In the genomic region with DNA sequence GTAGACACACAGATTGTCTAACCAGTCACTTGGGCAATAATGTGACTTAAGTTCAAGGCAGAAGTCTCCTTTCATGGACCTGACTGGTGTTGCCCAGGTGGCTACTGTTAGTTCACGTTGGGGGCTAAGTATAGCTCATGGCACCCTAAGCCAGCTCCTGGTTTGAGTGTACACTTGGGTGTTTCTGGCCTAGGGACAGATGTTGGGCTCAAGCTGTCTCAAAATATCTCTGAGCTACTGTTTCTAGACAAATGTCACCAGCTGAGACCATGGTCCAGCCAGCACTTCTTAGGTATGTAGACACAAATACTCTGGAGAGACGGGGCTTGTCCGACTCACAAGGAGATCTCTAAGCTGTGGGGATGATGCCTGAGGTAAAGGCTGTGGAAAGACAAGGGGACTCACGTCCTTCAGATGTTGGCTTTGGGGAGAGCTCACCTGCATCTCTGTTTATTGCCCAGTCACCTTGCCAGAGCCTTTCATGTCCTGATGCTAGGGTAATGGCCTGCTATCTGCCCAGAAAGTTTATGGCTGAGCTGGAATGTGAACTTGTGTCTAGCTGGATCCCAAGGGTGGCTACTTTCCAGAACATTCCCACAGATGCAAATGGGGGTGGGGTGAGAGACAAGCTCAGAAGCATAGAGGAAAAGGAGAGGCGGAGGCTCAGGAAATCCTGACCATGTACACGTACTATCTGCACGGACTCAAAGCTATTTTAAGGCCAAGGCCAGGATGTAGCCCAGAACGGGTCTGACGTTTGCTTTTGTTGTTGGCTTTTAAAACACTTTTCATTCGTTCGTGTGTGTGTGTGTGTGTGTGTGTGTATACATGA, we compare ENCODE assay signal across 9 mouse cellular contexts. TPM values are rescaled to one million over a fixed set of nuclear protein-coding genes. Genes with fewer than 3 reads are reported as not detected.
DNase-seq lines count a peak whose midpoint lies in the region; ATAC-seq and TF ChIP-seq lines count a peak whose summit lies in the region.
"Had no signal": no experiment of that assay in that cellular context is flagged by ENCODE, and none has a peak within 500 bp of the region (broad histone marks: within the 10 kb centered on the region; RNA-seq: fewer than 3 reads in every experiment).

No protein-coding gene starts in this region.

- peak overlapping the region; percentile 57 for H3K4me3 ChIP-seq in megakaryocyte, embryonic 14.5 days (replicated peaks)
- H3K4me3 ChIP-seq in lung, postnatal 0 days (ENCODE audit: low read depth, low read length) = no peak overlapping the region

- H3K27ac ChIP-seq in lung, postnatal 0 days (ENCODE audit: low read length) = peak overlapping the region; percentile 81

- H3K9me3 ChIP-seq in megakaryocyte, embryonic 14.5 days = no peaks in the 10 kb centered on the region
- no peaks in the 10 kb centered on the region for H3K9me3 ChIP-seq in lung, postnatal 0 days (ENCODE audit: low read length)

- H3K9ac ChIP-seq in lung, postnatal 0 days (replicated peaks; ENCODE audit: low read depth) = no peak overlapping the region

- no peak for TF ChIP-seq CTCF in lung, postnatal 0 days (IDR thresholded peaks at IDR 0.05)

- H3K27me3 ChIP-seq in megakaryocyte, embryonic 14.5 days (replicated peaks) = no peaks in the 10 kb centered on the region
- no peaks in the 10 kb centered on the region for H3K27me3 ChIP-seq in lung, postnatal 0 days (replicated peaks; ENCODE audit: insufficient read depth, low read length)
- H3K27me3 ChIP-seq: Patski had no signal

- DNase-seq in gastrocnemius, postnatal 25 days = peak; percentile 84
- peak; percentile 63 for DNase-seq in kidney, adult 18-20 months
- peak; percentile 82 for DNase-seq in lung, postnatal 0 days (ENCODE audit: low spot score)
- no peak for DNase-seq in T-cell, adult 2 months (ENCODE audit: low spot score)
- no peak for DNase-seq in frontal cortex, adult 2 months (ENCODE audit: extremely low spot score in 1 of 2, low spot score in 1 of 2)

- WGBS in lung, postnatal 0 days = 44% methylated on average over 11 of the region's 11 CpGs

- H3K4me1 ChIP-seq in megakaryocyte, embryonic 14.5 days = peaks cover 99% of the 10 kb centered on the region
- H3K4me1 ChIP-seq in lung, postnatal 0 days (ENCODE audit: insufficient read depth, low read depth, low read length) = peaks cover 13% of the 10 kb centered on the region; the same call in 1 of the 2 replicates

- ATAC-seq in megakaryocyte, adult 5-6 weeks (ENCODE audit: poor library complexity, severe bottlenecking) = no peak
- ATAC-seq in lung, postnatal 0 days = peak; percentile 83
- no peak for ATAC-seq in granulocyte monocyte progenitor cell, adult 5-6 weeks (replicated peaks; ENCODE audit: poor library complexity, severe bottlenecking)
- ATAC-seq: Patski had no signal

- no peaks in the 10 kb centered on the region for H3K36me3 ChIP-seq in megakaryocyte, embryonic 14.5 days (replicated peaks; ENCODE audit: low read length)
- no peaks in the 10 kb centered on the region for H3K36me3 ChIP-seq in lung, postnatal 0 days (ENCODE audit: insufficient read depth, low read length)

- H3K4me2 ChIP-seq in lung, postnatal 0 days (replicated peaks; ENCODE audit: low read depth, low read length) = no peak overlapping the region

- peak; percentile 99 for TF ChIP-seq EP300 in lung, postnatal 0 days (IDR thresholded peaks at IDR 0.05)

RNA-seq across cellular contexts. Expression of gene Pomgnt2, which starts 31.2 kb away (rescaled TPM):
- 3.1 and 5.6 TPM in 2 replicates for polyA plus RNA-seq in megakaryocyte, embryonic 14.5 days (2012; ENCODE audit: insufficient read depth, low replicate concordance)
- total RNA-seq in megakaryocyte, adult 5-6 weeks (2015) = 1.4 TPM in 1 of 2 replicates, not detected in the other
- total RNA-seq in megakaryocyte, adult 5-6 weeks (2017) = 0.18 and 1.5 TPM in 2 replicates
- total RNA-seq in gastrocnemius, postnatal 25 days (2021) = 10 to 100 TPM in 1 of 2 experiments, 1 to 10 TPM in 1; 8.9 to 10.0 TPM
- 4.3 and 5.6 TPM in 2 replicates for polyA plus RNA-seq in lung, postnatal 0 days (2015; fragmentation: Nextera tagmentation; extraction: Ambion mirVana)
- total RNA-seq in granulocyte monocyte progenitor cell, adult 5-6 weeks (2014; fragmentation: Nextera tagmentation) = 6.3 and 10.6 TPM in 2 replicates
- total RNA-seq in granulocyte monocyte progenitor cell, adult 5-6 weeks (2017) = 6.7 and 7.0 TPM in 2 replicates
- 27.7 and 32.3 TPM in 2 replicates for polyA plus RNA-seq in frontal cortex, adult 2 months (2012; rRNA removed)

Comparison
In these comparisons a context has a peak if more than half of its experiments do, and no peak if none do; other contexts are left out.
1. DNase-seq: peak in gastrocnemius, postnatal 25 days (single experiment), kidney, adult 18-20 months (single experiment) and lung, postnatal 0 days (single experiment); none in T-cell, adult 2 months (single experiment) and frontal cortex, adult 2 months (0 of 2).